Mouse (Mus musculus) small intestine, adult 2 months (tissue): ENCODE measurements around the gene Prss43. TPM values are rescaled to one million over a fixed set of nuclear protein-coding genes. Genes with fewer than 3 reads are reported as not detected.

ENCODE experiments used
- H3K27ac ChIP-seq: fragments of 200-500 bp; 2 replicates; pipeline ENCODE4 v1.5.1; 2012; ENCODE audit warnings: low read depth, low read length, control low read depth, inconsistent platforms; ENCODE audit not compliant: insufficient read depth
- H3K27me3 ChIP-seq: fragments of 200-500 bp; 2 replicates; pipeline ENCODE4 v1.6.1; 2012; ENCODE audit warnings: mild to moderate bottlenecking, moderate library complexity, low read length, inconsistent platforms; ENCODE audit not compliant: control insufficient read depth, insufficient read depth
- H3K36me3 ChIP-seq: fragments of 200-500 bp; 2 replicates; pipeline ENCODE4 v1.6.1; 2012; ENCODE audit warnings: mild to moderate bottlenecking, low read length, control low read depth, inconsistent platforms; ENCODE audit not compliant: control insufficient read depth, insufficient read depth
- H3K4me1 ChIP-seq: fragments of 200-500 bp; 2 replicates; pipeline ENCODE4 v1.6.1; 2012; ENCODE audit warnings: low read length, inconsistent platforms, mixed read lengths; ENCODE audit not compliant: control insufficient read depth, insufficient read depth, insufficient read length
- H3K4me3 ChIP-seq: fragments of 200-500 bp; 2 replicates; pipeline ENCODE4 v1.5.1; 2012; ENCODE audit warnings: low read depth, mild to moderate bottlenecking, control low read depth, inconsistent platforms, low read length, moderate library complexity
- CTCF ChIP-seq: fragments of 200-500 bp; IDR thresholded peaks from 2 replicates; pipeline ENCODE4 v1.5.1; 2012; ENCODE audit warnings: low read depth, mild to moderate bottlenecking, control low read depth, inconsistent platforms, low read length, moderate library complexity, mixed read lengths; ENCODE audit not compliant: insufficient replicate concordance, insufficient read length; ENCODE audit errors: extremely low read depth
- POLR2A ChIP-seq: fragments of 200-500 bp; IDR thresholded peaks from 2 replicates; pipeline ENCODE4 v1.6.1; 2012; ENCODE audit warnings: low read depth, mild to moderate bottlenecking, control low read depth, inconsistent platforms, low read length, moderate library complexity
- WGBS: fragments of 180-500 bp; shearing (Covaris S2); methylation state at CpG from one replicate; pipeline ENCODE4 v1.1.7; 2018; 5-methylcytosine and 5-hydroxymethylcytosine counted together
- polyA plus RNA-seq: library from polyadenylated mRNA; depleted of rRNA; stranded (reverse); fragments of >200 nt; gene quantifications from 2 replicates; pipeline ENCODE4 v1.2.3, GENCODE M21; 2012; rRNA removed

The Prss43 gene
- polyA plus RNA-seq, result not detected in 2 replicates

GRCm38 (mm10) chr9:110826390-110826789, at the start of gene Prss43:
Gene Prss43 (plus strand): TSS chr9:110826690.
- 0 out of 2 replicates have a peak, but pooled peaks cover 3% of the 10 kb centered on the region for H3K27me3 ChIP-seq
- TF ChIP-seq CTCF, result no peak
- no peak for TF ChIP-seq POLR2A
- H3K36me3 ChIP-seq, result no peaks in the 10 kb centered on the region
- WGBS, result 75% methylated on average over 3 of the region's 3 CpGs
- peaks cover 2% of the 10 kb centered on the region; the same call in 1 of the 2 replicates for H3K4me1 ChIP-seq
- H3K27ac ChIP-seq, result no peak within 1 kb of the TSS
- H3K4me3 ChIP-seq, result no peak within 1 kb of the TSS

GRCm38 (mm10) chr9:110778100-110778499, 48.4 kb upstream of the Prss43 start:
- TF ChIP-seq CTCF (no peak), POLR2A (no peak)
- WGBS, result 68% methylated on average over 1 of the region's 1 CpGs
- Histone ChIP-seq H3K36me3 (no peaks in the 10 kb centered on the region), H3K27me3 (peaks cover 4% of the 10 kb centered on the region; the same call in 1 of the 2 replicates), H3K27ac (no peak overlapping the region), H3K4me1 (peaks cover 3% of the 10 kb centered on the region; the same call in 1 of the 2 replicates), H3K4me3 (no peak overlapping the region)

GRCm38 (mm10) chr9:110778559-110778958, 47.9 kb upstream of the Prss43 start:
- H3K27me3 ChIP-seq, result peaks cover 4% of the 10 kb centered on the region; the same call in 1 of the 2 replicates
- peaks cover 3% of the 10 kb centered on the region; the same call in 1 of the 2 replicates for H3K4me1 ChIP-seq
- H3K27ac ChIP-seq, result no peak overlapping the region
- TF ChIP-seq CTCF, result no peak
- no peak for TF ChIP-seq POLR2A
- H3K4me3 ChIP-seq, result no peak overlapping the region
- no peaks in the 10 kb centered on the region for H3K36me3 ChIP-seq
- 80% methylated on average over 7 of the region's 7 CpGs for WGBS

GRCm38 (mm10) chr9:110779242-110779913, 47.1 kb upstream of the Prss43 start:
- WGBS, result 67% methylated on average over 5 of the region's 5 CpGs
- H3K27ac ChIP-seq, result no peak overlapping the region
- TF ChIP-seq POLR2A (no peak), CTCF (no peak)
- peaks cover 3% of the 10 kb centered on the region; the same call in 1 of the 2 replicates for H3K4me1 ChIP-seq
- no peaks in the 10 kb centered on the region for H3K36me3 ChIP-seq
- no peak overlapping the region for H3K4me3 ChIP-seq
- H3K27me3 ChIP-seq, result peaks cover 4% of the 10 kb centered on the region; the same call in 1 of the 2 replicates

GRCm38 (mm10) chr9:110781256-110781721, 45.2 kb upstream of the Prss43 start:
- peak overlapping the region; percentile 60 for H3K4me3 ChIP-seq
- no peak overlapping the region for H3K27ac ChIP-seq
- peaks cover 3% of the 10 kb centered on the region; the same call in 1 of the 2 replicates for H3K4me1 ChIP-seq
- H3K36me3 ChIP-seq, result no peaks in the 10 kb centered on the region
- H3K27me3 ChIP-seq, result peaks cover 4% of the 10 kb centered on the region; the same call in 1 of the 2 replicates
- WGBS, result under 1% methylated on average over 43 of the region's 43 CpGs
- TF ChIP-seq POLR2A (peak; percentile 28; the same call in 1 of the 2 replicates), CTCF (peak; percentile 84)

- H3K4me1 ChIP-seq, result peaks cover 3% of the 10 kb centered on the region; the same call in 1 of the 2 replicates
- peaks cover 4% of the 10 kb centered on the region; the same call in 1 of the 2 replicates for H3K27me3 ChIP-seq
- H3K4me3 ChIP-seq, result peak overlapping the region; percentile 60
- TF ChIP-seq CTCF (no peak), POLR2A (no peak)
- no peaks in the 10 kb centered on the region for H3K36me3 ChIP-seq
- 2% methylated on average over 23 of the region's 23 CpGs for WGBS
- no peak overlapping the region for H3K27ac ChIP-seq
Observed at GRCm38 (mm10) chr9:110781731-110782130, 44.8 kb upstream of the Prss43 start.

GRCm38 (mm10) chr9:110783611-110784010, 42.9 kb upstream of the Prss43 start:
- H3K27ac ChIP-seq, result no peak overlapping the region
- no peaks in the 10 kb centered on the region for H3K36me3 ChIP-seq
- whole genome bisulfite sequencing, result 13% methylated on average over 1 of the region's 1 CpGs
- TF ChIP-seq CTCF, result no peak
- TF ChIP-seq POLR2A, result no peak
- H3K27me3 ChIP-seq, result peaks cover 4% of the 10 kb centered on the region; the same call in 1 of the 2 replicates
- no peak overlapping the region for H3K4me3 ChIP-seq
- H3K4me1 ChIP-seq, result peaks cover 3% of the 10 kb centered on the region; the same call in 1 of the 2 replicates
